Mouse (Mus musculus) frontal cortex, adult (tissue): ENCODE results near the gene Gm21477.
"Not testable (repeated sequence)": the region's sequence is repeated elsewhere in the genome, so short reads cannot be mapped to it uniquely, and the experiment has no call there.

Source experiments
- ATAC-seq: cut with Nextera tagmentation; 2 replicates; pipeline ENCODE4 v1.9.2; 2017; ENCODE audit warnings: mild to moderate bottlenecking, moderate library complexity, mixed read lengths; ENCODE audit not compliant: low TSS enrichment

Gene Gm21477

DNA sequence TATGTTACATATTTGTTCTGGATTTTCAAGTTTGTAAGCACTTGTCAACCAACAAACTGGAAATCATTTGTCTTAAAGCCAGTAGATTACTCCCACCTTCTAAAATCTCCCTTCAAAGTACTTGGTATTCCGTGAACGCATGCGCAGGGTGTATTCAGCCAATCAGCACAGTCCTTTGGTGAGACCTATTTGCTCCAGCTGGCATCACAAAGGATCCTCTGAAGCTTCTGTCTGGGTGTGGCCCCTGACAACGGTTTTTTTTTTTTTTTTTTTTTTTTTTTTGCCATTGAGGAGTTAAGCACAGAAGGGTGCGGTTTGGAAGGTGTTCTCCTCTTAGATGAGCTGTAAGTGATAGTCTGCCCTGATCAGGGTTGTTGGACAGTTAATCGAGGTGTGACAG lies at the start of gene Gm21477:
TSS of gene Gm21477 (plus strand) at position 301 of the 400 bp plus-strand sequence.
- ATAC-seq: not testable (repeated sequence)
